Mouse (Mus musculus): ENCODE data around the gene Tex9. TPM values are rescaled to one million over a fixed set of nuclear protein-coding genes. Genes with fewer than 3 reads are reported as not detected.

The Tex9 gene
- polyA plus RNA-seq, 1 experiment from 2014 or later = 32.6 TPM

- no peak overlapping the region for H3K4me3 ChIP-seq
- no peaks in the 10 kb centered on the region for H3K4me1 ChIP-seq
- H3K9me3 ChIP-seq = no peaks in the 10 kb centered on the region
- no peaks in the 10 kb centered on the region for H3K27me3 ChIP-seq (replicated peaks)
- no peak overlapping the region for H3K9ac ChIP-seq
- H3K4me2 ChIP-seq = no peak overlapping the region
- no peak overlapping the region for H3K27ac ChIP-seq
- no peaks in the 10 kb centered on the region for H3K36me3 ChIP-seq (replicated peaks)
- ATAC-seq (replicated peaks) = no peak
These were observed 27.2 kb upstream of the Tex9 start for GRCm38 (mm10) chr9:72519246-72519645.

- H3K4me2 ChIP-seq = no peak overlapping the region
- H3K27ac ChIP-seq = no peak overlapping the region
- H3K27me3 ChIP-seq (replicated peaks) = no peaks in the 10 kb centered on the region
- no peaks in the 10 kb centered on the region for H3K9me3 ChIP-seq
- ATAC-seq (replicated peaks) = no peak
- H3K9ac ChIP-seq = no peak overlapping the region
- no peaks in the 10 kb centered on the region for H3K4me1 ChIP-seq
- H3K36me3 ChIP-seq (replicated peaks) = no peaks in the 10 kb centered on the region
- no peak overlapping the region for H3K4me3 ChIP-seq
These were observed 23.4 kb upstream of the Tex9 start for GRCm38 (mm10) chr9:72515366-72515765.

GRCm38 (mm10) chr9:72512229-72512981 is 20.4 kb upstream of the Tex9 start:
- no peaks in the 10 kb centered on the region for H3K27me3 ChIP-seq (replicated peaks)
- H3K4me1 ChIP-seq = no peaks in the 10 kb centered on the region
- H3K4me2 ChIP-seq = no peak overlapping the region
- H3K9ac ChIP-seq = no peak overlapping the region
- H3K36me3 ChIP-seq (replicated peaks) = no peaks in the 10 kb centered on the region
- no peak for ATAC-seq (replicated peaks)
- no peak overlapping the region for H3K4me3 ChIP-seq
- WGBS = 48% methylated on average over 11 of the region's 11 CpGs
- no peaks in the 10 kb centered on the region for H3K9me3 ChIP-seq
- no peak overlapping the region for H3K27ac ChIP-seq

GRCm38 (mm10) chr9:72497171-72497570 is 5.2 kb upstream of the Tex9 start:
- H3K27ac ChIP-seq = no peak overlapping the region

GRCm38 (mm10) chr9:72496691-72497090 is 4.7 kb upstream of the Tex9 start:
- H3K27ac ChIP-seq = no peak overlapping the region
- no peak overlapping the region for H3K4me2 ChIP-seq
- H3K9ac ChIP-seq = no peak overlapping the region
- WGBS = 57% methylated on average over 2 of the region's 2 CpGs
- H3K27me3 ChIP-seq (replicated peaks) = no peaks in the 10 kb centered on the region
- ATAC-seq (replicated peaks) = no peak
- no peak overlapping the region for H3K4me3 ChIP-seq
- peaks cover 6% of the 10 kb centered on the region; the same call in 1 of the 2 replicates for H3K4me1 ChIP-seq
- H3K9me3 ChIP-seq = no peaks in the 10 kb centered on the region
- no peaks in the 10 kb centered on the region for H3K36me3 ChIP-seq (replicated peaks)

More at GRCm38 (mm10) chr9:72497171-72497570, 5.2 kb upstream of the Tex9 start:
- no peak overlapping the region for H3K9ac ChIP-seq
- peaks cover 3% of the 10 kb centered on the region; the same call in 1 of the 2 replicates for H3K4me1 ChIP-seq
- H3K4me2 ChIP-seq = no peak overlapping the region
- H3K9me3 ChIP-seq = no peaks in the 10 kb centered on the region
- WGBS = 62% methylated on average over 3 of the region's 3 CpGs
- no peak for ATAC-seq (replicated peaks)
- no peaks in the 10 kb centered on the region for H3K36me3 ChIP-seq (replicated peaks)
- no peaks in the 10 kb centered on the region for H3K27me3 ChIP-seq (replicated peaks)
- H3K4me3 ChIP-seq = no peak overlapping the region

- ATAC-seq (replicated peaks) = no peak
- H3K27ac ChIP-seq = no peak overlapping the region
- no peak overlapping the region for H3K4me3 ChIP-seq
- H3K36me3 ChIP-seq (replicated peaks) = no peaks in the 10 kb centered on the region
- H3K9ac ChIP-seq = no peak overlapping the region
- peaks cover 15% of the 10 kb centered on the region; the same call in 1 of the 2 replicates for H3K4me1 ChIP-seq
- H3K4me2 ChIP-seq = no peak overlapping the region
- H3K9me3 ChIP-seq = no peaks in the 10 kb centered on the region
- 85% methylated on average over 3 of the region's 3 CpGs for WGBS
- H3K27me3 ChIP-seq (replicated peaks) = no peaks in the 10 kb centered on the region
These were observed 2.1 kb upstream of the Tex9 start for GRCm38 (mm10) chr9:72493984-72494685.

- no peak for ATAC-seq (replicated peaks)
- Histone ChIP-seq H3K27me3 (replicated peaks) (no peaks in the 10 kb centered on the region), H3K9ac (no peak overlapping the region), H3K4me1 (peaks cover 15% of the 10 kb centered on the region; the same call in 1 of the 2 replicates), H3K4me3 (no peak overlapping the region), H3K9me3 (no peaks in the 10 kb centered on the region), H3K4me2 (no peak overlapping the region), H3K36me3 (replicated peaks) (no peaks in the 10 kb centered on the region), H3K27ac (no peak overlapping the region)
- 83% methylated on average over 2 of the region's 2 CpGs for WGBS
These were observed 1.5 kb upstream of the Tex9 start for GRCm38 (mm10) chr9:72493465-72493864.

- Histone ChIP-seq H3K4me1 (peaks cover 15% of the 10 kb centered on the region; the same call in 1 of the 2 replicates), H3K9me3 (no peaks in the 10 kb centered on the region), H3K4me2 (peak overlapping the region; percentile 56), H3K36me3 (replicated peaks) (no peaks in the 10 kb centered on the region), H3K27ac (peak overlapping the region; percentile 88), H3K27me3 (replicated peaks) (no peaks in the 10 kb centered on the region), H3K9ac (peak overlapping the region; percentile 67), H3K4me3 (peak overlapping the region; percentile 76)
- ATAC-seq (replicated peaks) = peak; percentile 96
- under 1% methylated on average over 32 of the region's 32 CpGs for WGBS
These were observed 336 bp downstream of the Tex9 start for GRCm38 (mm10) chr9:72491559-72492193.

- H3K4me1 ChIP-seq = peaks cover 15% of the 10 kb centered on the region; the same call in 1 of the 2 replicates
- no peak overlapping the region for H3K4me2 ChIP-seq
- H3K36me3 ChIP-seq (replicated peaks) = no peaks in the 10 kb centered on the region
- no peaks in the 10 kb centered on the region for H3K27me3 ChIP-seq (replicated peaks)
- ATAC-seq (replicated peaks) = no peak
- no peak overlapping the region for H3K27ac ChIP-seq
- no peak overlapping the region for H3K4me3 ChIP-seq
- H3K9me3 ChIP-seq = no peaks in the 10 kb centered on the region
- 94% methylated on average over 5 of the region's 5 CpGs for WGBS
- no peak overlapping the region for H3K9ac ChIP-seq
These were observed 2.9 kb downstream of the Tex9 start for GRCm38 (mm10) chr9:72489131-72489530.

- Histone ChIP-seq H3K27ac (no peak overlapping the region), H3K4me2 (no peak overlapping the region), H3K9ac (no peak overlapping the region), H3K9me3 (no peaks in the 10 kb centered on the region), H3K27me3 (replicated peaks) (no peaks in the 10 kb centered on the region), H3K4me1 (peaks cover 15% of the 10 kb centered on the region; the same call in 1 of the 2 replicates), H3K36me3 (replicated peaks) (no peaks in the 10 kb centered on the region), H3K4me3 (no peak overlapping the region)
- no peak for ATAC-seq (replicated peaks)
These were observed 3.5 kb downstream of the Tex9 start for GRCm38 (mm10) chr9:72488523-72488922.

GRCm38 (mm10) chr9:72479276-72479675 is 12.7 kb downstream of the Tex9 start:
- Histone ChIP-seq H3K27ac (no peak overlapping the region), H3K4me3 (no peak overlapping the region), H3K4me1 (no peaks in the 10 kb centered on the region), H3K4me2 (no peak overlapping the region), H3K36me3 (replicated peaks) (peaks cover 14% of the 10 kb centered on the region; the same call in 1 of the 2 replicates), H3K27me3 (replicated peaks) (no peaks in the 10 kb centered on the region), H3K9me3 (no peaks in the 10 kb centered on the region), H3K9ac (no peak overlapping the region)
- ATAC-seq (replicated peaks) = no peak
- WGBS = 83% methylated on average over 1 of the region's 1 CpGs

GRCm38 (mm10) chr9:72477306-72477705 is 14.7 kb downstream of the Tex9 start:
- Histone ChIP-seq H3K4me2 (no peak overlapping the region), H3K9ac (no peak overlapping the region), H3K4me1 (no peaks in the 10 kb centered on the region), H3K36me3 (replicated peaks) (peaks cover 19% of the 10 kb centered on the region; the same call in 1 of the 2 replicates), H3K27me3 (replicated peaks) (no peaks in the 10 kb centered on the region), H3K27ac (no peak overlapping the region), H3K9me3 (no peaks in the 10 kb centered on the region), H3K4me3 (no peak overlapping the region)
- 84% methylated on average over 6 of the region's 6 CpGs for WGBS
- no peak for ATAC-seq (replicated peaks)

Measured in midbrain, embryonic 15.5 days (tissue).